Comparison of ENCODE assay signal across 19 mouse cellular contexts in genomic region chr7:127711031-127711430, GRCm38 (mm10). TPM values are rescaled to one million over a fixed set of nuclear protein-coding genes. Genes with fewer than 3 reads are reported as not detected.
DNase-seq lines count a peak whose midpoint lies in the region; ATAC-seq and TF ChIP-seq lines count a peak whose summit lies in the region.
"Had no signal": no experiment of that assay in that cellular context is flagged by ENCODE, and none has a peak within 500 bp of the region (broad histone marks: within the 10 kb centered on the region; RNA-seq: fewer than 3 reads in every experiment).

No protein-coding gene starts in this region.

- TF ChIP-seq EP300 in ES-Bruce4 (IDR thresholded peaks at IDR 0.05; ENCODE audit: insufficient read depth, low read depth, low read length) = no peak

- H3K36me3 ChIP-seq in kidney, embryonic 16.5 days (ENCODE audit: insufficient read depth, low read length) = peaks cover 7% of the 10 kb centered on the region
- 0 out of 2 replicates have a peak, but pooled peaks cover 2% of the 10 kb centered on the region for H3K36me3 ChIP-seq in ES-Bruce4 (ENCODE audit: control insufficient read depth, insufficient read depth, low read length, poor library complexity, severe bottlenecking)
- peaks cover 19% of the 10 kb centered on the region for H3K36me3 ChIP-seq in embryonic facial prominence, embryonic 13.5 days
- H3K36me3 ChIP-seq in liver, embryonic 16.5 days (ENCODE audit: control insufficient read depth, insufficient read depth) = no peaks in the 10 kb centered on the region
- H3K36me3 ChIP-seq in heart, embryonic 11.5 days (ENCODE audit: control insufficient read depth, insufficient read depth, low read length) = no peaks in the 10 kb centered on the region

- no peak overlapping the region for H3K4me2 ChIP-seq in kidney, embryonic 16.5 days (replicated peaks; ENCODE audit: low read depth, low read length)
- H3K4me2 ChIP-seq in embryonic facial prominence, embryonic 13.5 days = no peak overlapping the region
- H3K4me2 ChIP-seq in liver, embryonic 16.5 days (ENCODE audit: low read depth, low read length) = no peak overlapping the region
- no peak overlapping the region for H3K4me2 ChIP-seq in heart, embryonic 11.5 days
- H3K4me2 ChIP-seq: neural tube, embryonic 12.5 days had no signal

- no peak for ATAC-seq in kidney, embryonic 16.5 days (ENCODE audit: low FRiP score, low TSS enrichment)
- no peak for ATAC-seq in embryonic facial prominence, embryonic 13.5 days (ENCODE audit: insufficient number of reproducible peaks, insufficient read depth, low FRiP score, low TSS enrichment, low read depth)
- no peak for ATAC-seq in liver, embryonic 16.5 days (ENCODE audit: low read depth)
- no peak for ATAC-seq in heart, embryonic 11.5 days (replicated peaks; ENCODE audit: insufficient number of reproducible peaks, low FRiP score, low TSS enrichment)
- ATAC-seq: midbrain, embryonic 16.5 days had no signal

- no peak overlapping the region for H3K4me3 ChIP-seq in kidney, embryonic 16.5 days (ENCODE audit: low read length)
- no peak overlapping the region for H3K4me3 ChIP-seq in ES-Bruce4 (ENCODE audit: low read depth, low read length)
- no peak overlapping the region for H3K4me3 ChIP-seq in embryonic facial prominence, embryonic 13.5 days
- H3K4me3 ChIP-seq in liver, embryonic 16.5 days (ENCODE audit: low read depth, low read length) = no peak overlapping the region
- no peak overlapping the region for H3K4me3 ChIP-seq in heart, embryonic 11.5 days (ENCODE audit: low read depth, low read length)
- H3K4me3 ChIP-seq: hindbrain, embryonic 10.5 days; left cerebral cortex, adult 2 months; megakaryocyte, embryonic 14.5 days; neural tube, embryonic 12.5 days had no signal

- H3K27me3 ChIP-seq in kidney, embryonic 16.5 days (ENCODE audit: insufficient read depth, low read length) = no peaks in the 10 kb centered on the region
- H3K27me3 ChIP-seq in ES-Bruce4 (ENCODE audit: control insufficient read depth, insufficient read depth, low read length, poor library complexity, severe bottlenecking) = no peaks in the 10 kb centered on the region
- no peaks in the 10 kb centered on the region for H3K27me3 ChIP-seq in embryonic facial prominence, embryonic 13.5 days
- no peaks in the 10 kb centered on the region for H3K27me3 ChIP-seq in liver, embryonic 16.5 days (ENCODE audit: control insufficient read depth, insufficient read depth, low read depth, low read length)
- H3K27me3 ChIP-seq in heart, embryonic 11.5 days (ENCODE audit: control insufficient read depth, insufficient read depth, low read length) = no peaks in the 10 kb centered on the region; the same call in 1 of the 2 replicates
- H3K27me3 ChIP-seq: neural tube, embryonic 12.5 days had no signal

- H3K27ac ChIP-seq in kidney, embryonic 16.5 days (ENCODE audit: low read length) = peak overlapping the region; percentile 98
- H3K27ac ChIP-seq in ES-Bruce4 (ENCODE audit: insufficient read depth, low read length) = peak overlapping the region; percentile 95; the same call in 1 of the 2 replicates
- peak overlapping the region; percentile 99 for H3K27ac ChIP-seq in embryonic facial prominence, embryonic 13.5 days
- peak overlapping the region; percentile 42; the same call in 1 of the 2 replicates for H3K27ac ChIP-seq in liver, embryonic 16.5 days (ENCODE audit: low read length)
- no peak overlapping the region for H3K27ac ChIP-seq in heart, embryonic 11.5 days (ENCODE audit: low read depth, low read length)
- H3K27ac ChIP-seq: left cerebral cortex, adult 2 months; neural tube, embryonic 12.5 days had no signal

- DNase-seq in kidney, postnatal 4 days = no peak
- DNase-seq in layer of hippocampus, adult 18-20 months (ENCODE audit: low spot score in 2 of 2) = no peak
- DNase-seq: adrenal gland, postnatal 14 days; cerebellum, adult 2 months; thymus, adult 2 months had no signal

- no peaks in the 10 kb centered on the region for H3K9me3 ChIP-seq in kidney, embryonic 16.5 days (ENCODE audit: low read length)
- no peaks in the 10 kb centered on the region for H3K9me3 ChIP-seq in ES-Bruce4 (replicated peaks; ENCODE audit: control insufficient read depth, insufficient read depth, low read length, poor library complexity, severe bottlenecking)
- H3K9me3 ChIP-seq in embryonic facial prominence, embryonic 13.5 days = no peaks in the 10 kb centered on the region
- no peaks in the 10 kb centered on the region for H3K9me3 ChIP-seq in liver, embryonic 16.5 days (replicated peaks; ENCODE audit: control insufficient read depth, low read length)
- H3K9me3 ChIP-seq in heart, embryonic 11.5 days (replicated peaks; ENCODE audit: control insufficient read depth, low read length) = no peaks in the 10 kb centered on the region
- H3K9me3 ChIP-seq: hindbrain, embryonic 10.5 days; megakaryocyte, embryonic 14.5 days; neural tube, embryonic 12.5 days had no signal

- peaks cover 55% of the 10 kb centered on the region for H3K4me1 ChIP-seq in kidney, embryonic 16.5 days (ENCODE audit: insufficient read depth, low read length)
- H3K4me1 ChIP-seq in ES-Bruce4 (ENCODE audit: control insufficient read depth, insufficient read depth, low read length) = no peaks in the 10 kb centered on the region
- H3K4me1 ChIP-seq in embryonic facial prominence, embryonic 13.5 days = peaks cover 62% of the 10 kb centered on the region
- peaks cover 39% of the 10 kb centered on the region for H3K4me1 ChIP-seq in liver, embryonic 16.5 days (ENCODE audit: control insufficient read depth, low read depth, low read length)
- H3K4me1 ChIP-seq in heart, embryonic 11.5 days (ENCODE audit: control insufficient read depth, insufficient read depth, low read length) = peaks cover 22% of the 10 kb centered on the region

- TF ChIP-seq POLR2A in ES-Bruce4 (IDR thresholded peaks at IDR 0.05; ENCODE audit: insufficient read depth, low read length) = no peak

- no peak overlapping the region for H3K9ac ChIP-seq in kidney, embryonic 16.5 days (replicated peaks; ENCODE audit: low read length)
- no peak overlapping the region for H3K9ac ChIP-seq in ES-Bruce4 (ENCODE audit: low read depth, poor library complexity, severe bottlenecking)
- no peak overlapping the region for H3K9ac ChIP-seq in embryonic facial prominence, embryonic 13.5 days
- H3K9ac ChIP-seq in liver, embryonic 16.5 days (ENCODE audit: low read depth, low read length) = no peak overlapping the region
- no peak overlapping the region for H3K9ac ChIP-seq in heart, embryonic 11.5 days (ENCODE audit: low read depth, low read length)
- H3K9ac ChIP-seq: neural tube, embryonic 12.5 days had no signal

- 78% methylated on average over 3 of the region's 3 CpGs for WGBS in kidney, embryonic 16.5 days
- 85% methylated on average over 3 of the region's 3 CpGs for WGBS in embryonic facial prominence, embryonic 13.5 days
- WGBS in liver, embryonic 16.5 days (ENCODE audit: insufficient replicate concordance) = 73% methylated on average over 3 of the region's 3 CpGs
- 92% methylated on average over 3 of the region's 3 CpGs for whole genome bisulfite sequencing in heart, embryonic 11.5 days (ENCODE audit: insufficient replicate concordance)

- no peak for TF ChIP-seq CTCF in ES-Bruce4 (IDR thresholded peaks at IDR 0.05; ENCODE audit: low read depth, low read length)

RNA-seq across cellular contexts. Expression of gene Ctf1, which starts 1.5 kb away (rescaled TPM):
- 14.0 and 14.7 TPM in 2 replicates for polyA plus RNA-seq in kidney, embryonic 16.5 days (2015; fragmentation: Nextera tagmentation; extraction: Ambion mirVana)
- polyA plus RNA-seq in ES-Bruce4 (2011; ENCODE audit: insufficient read depth, insufficient read length, low read depth, missing spikeins) = 8.8 and 13.9 TPM in 2 replicates
- 29.8 and 32.6 TPM in 2 replicates for polyA plus RNA-seq in embryonic facial prominence, embryonic 13.5 days (2015; fragmentation: Nextera tagmentation; extraction: Ambion mirVana)
- polyA plus RNA-seq in liver, embryonic 16.5 days (2015; fragmentation: Nextera tagmentation; extraction: Ambion mirVana) = 2.0 and 2.5 TPM in 2 replicates
- 1 to 10 TPM; 3.5 to 4.6 TPM for total RNA-seq in layer of hippocampus, adult 18-20 months (2021)
- 4.7 and 4.9 TPM in 2 replicates for polyA plus RNA-seq in heart, embryonic 11.5 days (2014; fragmentation: Nextera tagmentation; extraction: Ambion mirVana)

RNA-seq across cellular contexts. Expression of gene Bcl7c, which starts 2.3 kb away (rescaled TPM):
- 50.5 and 54.5 TPM in 2 replicates for polyA plus RNA-seq in kidney, embryonic 16.5 days (2015; fragmentation: Nextera tagmentation; extraction: Ambion mirVana)
- polyA plus RNA-seq in ES-Bruce4 (2011; ENCODE audit: insufficient read depth, insufficient read length, low read depth, missing spikeins) = 48.6 and 49.8 TPM in 2 replicates
- 78.0 and 96.8 TPM in 2 replicates for polyA plus RNA-seq in embryonic facial prominence, embryonic 13.5 days (2015; fragmentation: Nextera tagmentation; extraction: Ambion mirVana)
- polyA plus RNA-seq in liver, embryonic 16.5 days (2015; fragmentation: Nextera tagmentation; extraction: Ambion mirVana) = 16.8 and 17.0 TPM in 2 replicates
- total RNA-seq in layer of hippocampus, adult 18-20 months (2021) = 10 to 100 TPM; 34.4 to 34.6 TPM
- polyA plus RNA-seq in heart, embryonic 11.5 days (2014; fragmentation: Nextera tagmentation; extraction: Ambion mirVana) = 32.5 and 34.4 TPM in 2 replicates

RNA-seq across cellular contexts. Expression of gene Ctf2, which starts 20.9 kb away (rescaled TPM):
- polyA plus RNA-seq in kidney, embryonic 16.5 days (2015; fragmentation: Nextera tagmentation; extraction: Ambion mirVana) = 0.15 and 0.32 TPM in 2 replicates
- not detected in 2 replicates for polyA plus RNA-seq in ES-Bruce4 (2011; ENCODE audit: insufficient read depth, insufficient read length, low read depth, missing spikeins)
- polyA plus RNA-seq in embryonic facial prominence, embryonic 13.5 days (2015; fragmentation: Nextera tagmentation; extraction: Ambion mirVana) = 0.60 and 0.69 TPM in 2 replicates
- polyA plus RNA-seq in liver, embryonic 16.5 days (2015; fragmentation: Nextera tagmentation; extraction: Ambion mirVana) = 0.05 TPM in 2 replicates
- total RNA-seq in layer of hippocampus, adult 18-20 months (2021) = not detected
- polyA plus RNA-seq in heart, embryonic 11.5 days (2014; fragmentation: Nextera tagmentation; extraction: Ambion mirVana) = 0.32 TPM in 1 of 2 replicates, not detected in the other
- total RNA-seq: adrenal gland, postnatal 14 days; layer of hippocampus, adult 8-10 months; left cerebral cortex, adult 2 months had no signal
- polyA plus RNA-seq: cerebellum, adult 2 months; frontal cortex, adult 2 months; gonadal fat pad, adult 2 months; heart, embryonic 14.5 days; thymus, adult 2 months had no signal

RNA-seq across cellular contexts. Expression of gene Fbxl19, which starts 33.3 kb away (rescaled TPM):
- 5.4 TPM in 2 replicates for polyA plus RNA-seq in kidney, embryonic 16.5 days (2015; fragmentation: Nextera tagmentation; extraction: Ambion mirVana)
- 55.1 and 58.3 TPM in 2 replicates for polyA plus RNA-seq in ES-Bruce4 (2011; ENCODE audit: insufficient read depth, insufficient read length, low read depth, missing spikeins)
- 7.5 and 8.7 TPM in 2 replicates for polyA plus RNA-seq in embryonic facial prominence, embryonic 13.5 days (2015; fragmentation: Nextera tagmentation; extraction: Ambion mirVana)
- polyA plus RNA-seq in liver, embryonic 16.5 days (2015; fragmentation: Nextera tagmentation; extraction: Ambion mirVana) = 1.9 and 2.0 TPM in 2 replicates
- 10 to 100 TPM; 59.2 to 59.7 TPM for total RNA-seq in layer of hippocampus, adult 18-20 months (2021)
- polyA plus RNA-seq in heart, embryonic 11.5 days (2014; fragmentation: Nextera tagmentation; extraction: Ambion mirVana) = 2.5 and 3.3 TPM in 2 replicates

RNA-seq across cellular contexts. Expression of gene Orai3, which starts 58.6 kb away (rescaled TPM):
- 31.2 and 34.8 TPM in 2 replicates for polyA plus RNA-seq in kidney, embryonic 16.5 days (2015; fragmentation: Nextera tagmentation; extraction: Ambion mirVana)
- polyA plus RNA-seq in ES-Bruce4 (2011; ENCODE audit: insufficient read depth, insufficient read length, low read depth, missing spikeins) = 20.2 and 23.2 TPM in 2 replicates
- 16.4 and 19.0 TPM in 2 replicates for polyA plus RNA-seq in embryonic facial prominence, embryonic 13.5 days (2015; fragmentation: Nextera tagmentation; extraction: Ambion mirVana)
- polyA plus RNA-seq in liver, embryonic 16.5 days (2015; fragmentation: Nextera tagmentation; extraction: Ambion mirVana) = 11.2 and 12.9 TPM in 2 replicates
- total RNA-seq in layer of hippocampus, adult 18-20 months (2021) = 10 to 100 TPM; 25.9 to 29.3 TPM
- polyA plus RNA-seq in heart, embryonic 11.5 days (2014; fragmentation: Nextera tagmentation; extraction: Ambion mirVana) = 13.3 and 14.5 TPM in 2 replicates
